Mouse (Mus musculus) limb, embryonic 12.5 days (tissue): Measurements from ENCODE around the gene Slit1. TPM values are rescaled to one million over a fixed set of nuclear protein-coding genes. Genes with fewer than 3 reads are reported as not detected.

Experiments used
- ATAC-seq: fragments of 200-750 bp; cut with Nextera tagmentation; 2 replicates; pipeline ENCODE4 v1.8.0; 2017; ENCODE audit warnings: low read depth, moderate TSS enrichment; ENCODE audit not compliant: insufficient number of reproducible peaks, insufficient read depth, low FRiP score, low TSS enrichment
- H3K27ac ChIP-seq: fragments of 300-500 bp; sonication (generic); 2 replicates; pipeline ENCODE4 v1.5.1; 2016; ENCODE audit warnings: mild to moderate bottlenecking, moderate library complexity
- H3K27me3 ChIP-seq: fragments of 300-500 bp; sonication (generic); 2 replicates; pipeline ENCODE4 v1.6.1; 2016; ENCODE audit warnings: mild to moderate bottlenecking, moderate library complexity
- H3K36me3 ChIP-seq: fragments of 300-500 bp; sonication (generic); 2 replicates; pipeline ENCODE4 v1.6.1; 2016; ENCODE audit warnings: mild to moderate bottlenecking, moderate library complexity
- H3K4me1 ChIP-seq: fragments of 300-500 bp; sonication (generic); replicated peaks from 2 replicates; pipeline ENCODE4 v1.6.1; 2016
- H3K4me2 ChIP-seq: fragments of 300-500 bp; sonication (generic); 2 replicates; pipeline ENCODE4 v1.6.1; 2016; ENCODE audit warnings: mild to moderate bottlenecking, moderate library complexity
- H3K4me3 ChIP-seq: fragments of 300-500 bp; sonication (generic); replicated peaks from 2 replicates; pipeline ENCODE4 v1.5.1; 2016; ENCODE audit warnings: mild to moderate bottlenecking
- H3K9ac ChIP-seq: fragments of 300-500 bp; sonication (generic); replicated peaks from 2 replicates; pipeline ENCODE4 v1.6.1; 2016; ENCODE audit warnings: mild to moderate bottlenecking, moderate library complexity
- H3K9me3 ChIP-seq: fragments of 300-500 bp; sonication (generic); 2 replicates; pipeline ENCODE4 v1.6.1; 2016; ENCODE audit warnings: mild to moderate bottlenecking, moderate library complexity
- WGBS: fragments of 180-500 bp; shearing (Covaris S2); methylation state at CpG from one replicate; pipeline ENCODE4 v1.1.7; 2016; 5-methylcytosine and 5-hydroxymethylcytosine counted together
- microRNA-seq: library from miRNA; unstranded; fragments of <30 nt; microRNA quantifications from one replicate; pipeline ENCODE4, GENCODE M21; 2017
- polyA plus RNA-seq: library from polyadenylated mRNA; unstranded; fragments of >200 nt; fragmentation: Nextera tagmentation; extraction: Ambion mirVana; gene quantifications from 2 replicates; pipeline ENCODE4 v1.2.1, GENCODE M21; 2016

Gene Slit1
- polyA plus RNA-seq, 1 experiment from 2014 or later: 0.40 TPM

DNA sequence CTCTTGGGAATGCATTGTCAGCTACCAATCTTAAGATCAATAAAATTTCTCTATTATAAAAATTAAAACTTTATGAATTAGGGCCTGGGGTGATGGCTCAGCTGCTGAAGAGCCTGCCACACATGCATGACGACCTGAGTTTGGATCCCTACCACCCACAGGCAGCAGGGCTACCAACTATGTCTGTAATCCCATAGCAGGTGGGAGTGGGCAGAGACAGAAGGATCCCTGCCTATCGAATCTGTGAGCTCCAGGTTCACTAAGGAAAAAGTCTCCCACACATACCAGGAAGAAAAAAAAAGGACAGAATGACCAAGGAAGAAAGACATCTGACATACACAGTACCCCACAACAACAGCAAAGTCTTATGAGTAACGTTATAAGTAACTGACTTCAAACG is 186.5 kb downstream of the Slit1 start:
- ATAC-seq: no peak
- H3K27me3 ChIP-seq: no peaks in the 10 kb centered on the region
- no peak overlapping the region for H3K27ac ChIP-seq
- peaks cover 44% of the 10 kb centered on the region for H3K36me3 ChIP-seq
- H3K9me3 ChIP-seq: no peaks in the 10 kb centered on the region
- no peak overlapping the region for H3K4me3 ChIP-seq
- no peak overlapping the region for H3K9ac ChIP-seq
- H3K4me1 ChIP-seq: no peaks in the 10 kb centered on the region
- H3K4me2 ChIP-seq: no peak overlapping the region
- WGBS: 81% methylated on average over 4 of the region's 4 CpGs

Small RNAs within 50 kb of the gene (microRNA-seq; reads per million reads assigned to microRNA genes)
- not detected for gene Mir8091

Other genes with a start within 250 kb of the Slit1 start
- 2.5 TPM in 2 replicates for gene Gm340, start 161.3 kb downstream of the Slit1 start, polyA plus RNA-seq
- gene Arhgap19, start 58.4 kb upstream of the Slit1 start, polyA plus RNA-seq: 33.5 and 35.0 TPM in 2 replicates
- 5.8 and 6.2 TPM in 2 replicates for gene Frat1, start 86.3 kb upstream of the Slit1 start, polyA plus RNA-seq
- gene Frat2, start 104.5 kb upstream of the Slit1 start, polyA plus RNA-seq: 5.0 and 5.6 TPM in 2 replicates
- gene Rrp12, start 152.5 kb upstream of the Slit1 start, polyA plus RNA-seq: 22.8 and 23.2 TPM in 2 replicates
- gene Pgam1, start 168.3 kb upstream of the Slit1 start, polyA plus RNA-seq: 636 and 656 TPM in 2 replicates
- gene Exosc1, start 189.8 kb upstream of the Slit1 start, polyA plus RNA-seq: 78.5 and 81.9 TPM in 2 replicates
- 87.6 and 93.2 TPM in 2 replicates for gene Zdhhc16, start 189.8 kb upstream of the Slit1 start, polyA plus RNA-seq
- 41.3 and 42.5 TPM in 2 replicates for gene Mms19, start 237.5 kb upstream of the Slit1 start, polyA plus RNA-seq
- gene Ubtd1, start 238.1 kb upstream of the Slit1 start, polyA plus RNA-seq: 19.1 and 19.3 TPM in 2 replicates